Mouse (Mus musculus) liver, adult 2 months (tissue): ENCODE results near the gene Igf1r.

Experiments
- CTCF ChIP-seq: fragments of 200-500 bp; IDR thresholded peaks from 2 replicates; pipeline ENCODE4 v1.5.1; 2011; ENCODE audit warnings: low read depth, low read length, control low read depth
- POLR2A ChIP-seq: fragments of 200-500 bp; IDR thresholded peaks from 2 replicates; pipeline ENCODE4 v1.6.1; 2011; ENCODE audit warnings: low read length, control low read depth; ENCODE audit not compliant: insufficient read depth; ENCODE audit errors: extremely low read depth

DNA sequence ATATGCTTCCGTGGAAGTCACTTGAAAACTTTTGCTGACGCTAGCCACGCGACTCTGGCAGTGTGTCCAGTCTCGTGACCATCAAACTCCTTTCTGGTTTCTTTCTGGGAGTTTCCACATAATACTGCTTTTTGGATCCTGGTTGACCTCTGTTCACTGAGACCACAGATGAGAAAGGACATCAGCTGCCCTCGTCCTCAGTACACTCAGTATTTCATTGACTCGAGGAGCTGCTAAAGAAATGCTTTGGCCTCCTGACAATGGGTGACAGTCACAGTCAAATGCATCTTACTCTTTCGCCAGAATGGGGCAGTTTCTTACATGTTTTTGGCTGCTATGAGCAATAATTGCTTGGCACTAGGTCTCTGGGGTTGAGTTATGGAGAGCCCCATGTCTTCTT lies 293.6 kb downstream of the Igf1r start:
- TF ChIP-seq CTCF: no peak
- TF ChIP-seq POLR2A: no peak
